Mouse (Mus musculus) Patski (cell line): ENCODE results near the gene Fyn. TPM values are rescaled to one million over a fixed set of nuclear protein-coding genes. Genes with fewer than 3 reads are reported as not detected.

ENCODE experiments used
- ATAC-seq: fragments of 100-300 bp; one replicate; pipeline ENCODE4 v1.8.0; 2021
- CTCF ChIA-PET: fragments of 350-600 bp; sonication (Branson Sonifier 250); formaldehyde crosslinking; loops from one replicate; lab custom pipeline; 2022; ENCODE audit warnings: inconsistent platforms; lab: Charles Lee
- POLR2A ChIA-PET: fragments of 350-600 bp; sonication (Branson Sonifier 250); formaldehyde crosslinking; loops from one replicate; lab custom pipeline; 2022; ENCODE audit warnings: antibody characterized with exemption, inconsistent platforms; lab: Charles Lee
- DNase-seq: peaks from one replicate; pipeline ENCODE4 v3.0.0-alpha.2; 2011; ENCODE audit warnings: low read depth, low spot score
- H3K27me3 ChIP-seq: fragments of 371-371 bp; one replicate; pipeline ENCODE4 v1.5.1; 2021
- CTCF ChIP-seq: fragments of 100-300 bp; IDR thresholded peaks from one replicate; pipeline ENCODE4 v1.5.1; 2021
- in situ Hi-C: fragments of 300-500 bp; cut with MboI; formaldehyde crosslinking; loops from 3 replicates; pipeline ENCODE4 v1.11.1; 2018; ENCODE audit warnings: low pct_unique_long_range_greater_than_20kb, mixed read lengths
- polyA plus RNA-seq: library from polyadenylated mRNA; unstranded; gene quantifications from one replicate; pipeline ENCODE4 v1.2.3, GENCODE M21; 2021

Gene Fyn
- polyA plus RNA-seq, 1 experiment from 2014 or later, result 64.4 TPM

DNA sequence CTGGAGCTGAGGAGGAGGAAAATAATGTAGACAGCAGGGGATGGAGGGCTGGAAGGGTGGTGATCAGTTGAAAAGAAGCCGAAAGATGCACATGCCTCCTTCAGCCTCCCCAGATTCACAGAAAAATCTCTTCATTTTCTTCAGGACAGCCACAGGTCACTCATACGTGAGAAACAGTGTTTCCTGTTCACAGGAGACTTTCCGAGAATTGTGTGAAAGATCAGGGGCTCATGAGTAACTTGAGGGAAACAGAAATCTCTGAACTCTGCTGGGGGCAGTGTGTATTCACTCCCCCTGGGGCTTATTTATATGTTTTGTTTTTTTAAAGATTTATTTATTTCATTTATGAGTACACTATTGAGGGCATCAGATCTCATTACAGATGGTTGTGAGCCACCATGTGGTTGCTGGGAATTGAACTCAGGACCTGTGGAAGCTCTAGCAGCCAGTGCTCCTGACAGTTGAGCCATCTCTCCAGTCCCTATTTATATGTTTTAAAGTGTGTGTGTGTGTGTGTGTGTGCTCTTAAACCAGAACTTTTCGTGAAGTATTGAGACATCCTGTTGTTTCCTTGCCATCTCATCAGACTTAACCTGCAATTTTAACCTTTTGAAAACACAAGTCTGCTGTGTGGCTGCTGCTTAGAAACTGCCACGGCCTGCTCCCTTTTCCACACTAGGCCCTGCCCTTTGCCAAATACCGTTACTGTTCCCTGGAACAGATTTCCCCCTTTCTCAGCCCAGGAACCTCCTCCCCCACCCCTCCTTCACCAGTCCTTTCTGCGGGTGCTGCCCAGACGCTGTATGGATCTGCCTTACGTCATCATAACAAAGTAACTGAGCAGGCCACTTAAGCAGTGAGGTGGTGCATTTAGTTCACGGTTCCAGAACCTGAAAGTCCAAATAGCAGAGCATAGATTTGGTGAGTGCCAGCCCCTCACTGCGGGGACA is 118.1 kb downstream of the Fyn start:
- no peak for ATAC-seq
- in situ Hi-C loops, result no loop called here
- no peaks in the 10 kb centered on the region for H3K27me3 ChIP-seq
- ChIA-PET POLR2A (no interaction called here), CTCF (no interaction called here)
- no peak for TF ChIP-seq CTCF
- no peak for DNase-seq

DNA sequence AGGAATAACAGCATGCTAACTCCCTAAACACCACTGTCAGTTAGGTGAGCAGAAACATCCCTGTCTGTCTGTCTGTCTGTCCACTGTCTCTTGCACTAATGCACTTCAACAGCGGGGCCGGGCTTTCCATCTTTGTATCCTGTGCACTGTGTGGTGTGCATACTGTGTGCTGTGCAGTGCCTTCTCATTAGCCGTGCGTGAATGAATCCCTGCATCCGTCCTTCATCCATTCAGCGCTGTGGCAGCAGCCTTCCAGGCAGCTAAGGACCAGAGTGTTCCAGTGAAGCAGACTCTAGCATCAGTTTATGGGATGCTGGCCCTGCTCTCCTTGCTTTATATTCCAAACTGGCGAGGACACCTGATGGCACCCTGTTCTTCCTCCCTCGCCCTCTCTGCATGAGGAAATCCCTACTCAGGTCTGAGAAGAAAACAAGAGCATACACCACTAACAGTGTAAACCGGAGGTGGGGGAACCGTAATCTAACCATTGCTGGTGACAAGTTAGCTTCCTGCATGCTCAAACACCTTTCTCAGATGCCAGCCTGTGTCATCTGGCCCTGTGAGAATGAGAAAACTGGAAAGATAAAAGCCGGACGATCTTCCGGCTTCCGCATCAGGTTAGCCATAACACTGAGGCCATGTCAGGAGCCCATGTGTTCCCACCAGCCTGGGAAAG is 119.2 kb downstream of the Fyn start:
- H3K27me3 ChIP-seq, result no peaks in the 10 kb centered on the region
- ChIA-PET POLR2A (no interaction called here), CTCF (interaction anchor here (1.0 to 1.4 kb wide), 3 partner anchors 10 to 318 kb away, joined by 3 read pairs; no protein-coding TSS in a partner anchor)
- in situ Hi-C loops, result no loop called here
- DNase-seq (no peak), ATAC-seq (no peak)
- no peak for TF ChIP-seq CTCF

DNA sequence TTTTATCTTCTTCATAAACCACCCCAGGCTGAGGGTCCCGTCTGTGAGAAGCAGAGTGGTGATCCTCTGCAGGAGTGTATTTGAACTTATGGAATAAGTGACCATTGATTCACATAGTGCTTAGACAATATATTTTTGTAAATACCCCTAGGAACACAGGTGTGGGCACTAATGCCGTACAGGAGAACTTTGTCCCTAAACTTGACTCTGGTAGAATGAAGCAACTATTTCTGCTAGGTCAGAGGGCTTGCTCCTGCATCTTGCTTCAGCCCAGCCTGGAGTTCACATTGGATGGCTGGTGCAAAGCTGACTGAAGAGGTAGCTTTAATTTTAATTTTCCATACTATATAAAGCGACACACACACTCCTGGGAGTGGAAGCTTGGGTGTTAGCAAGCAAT is 119.9 kb downstream of the Fyn start:
- ATAC-seq, result no peak
- in situ Hi-C loops, result no loop called here
- H3K27me3 ChIP-seq, result no peaks in the 10 kb centered on the region
- ChIA-PET CTCF (interaction anchor here (1.0 to 1.4 kb wide), 3 partner anchors 10 to 319 kb away, joined by 3 read pairs; no protein-coding TSS in a partner anchor), POLR2A (no interaction called here)
- DNase-seq, result no peak
- no peak for TF ChIP-seq CTCF

- H3K27me3 ChIP-seq, result no peaks in the 10 kb centered on the region
- DNase-seq (no peak), ATAC-seq (no peak)
- CTCF ChIA-PET, result interaction anchor here (1.0 to 1.4 kb wide), 2 partner anchors 19 to 319 kb away, joined by 3 read pairs; no protein-coding TSS in a partner anchor
- no peak for TF ChIP-seq CTCF
- POLR2A ChIA-PET, result no interaction called here
- in situ Hi-C loops, result no loop called here
These were observed 120.3 kb downstream of the Fyn start for GRCm38 (mm10) chr10:39488956-39489355.

DNA sequence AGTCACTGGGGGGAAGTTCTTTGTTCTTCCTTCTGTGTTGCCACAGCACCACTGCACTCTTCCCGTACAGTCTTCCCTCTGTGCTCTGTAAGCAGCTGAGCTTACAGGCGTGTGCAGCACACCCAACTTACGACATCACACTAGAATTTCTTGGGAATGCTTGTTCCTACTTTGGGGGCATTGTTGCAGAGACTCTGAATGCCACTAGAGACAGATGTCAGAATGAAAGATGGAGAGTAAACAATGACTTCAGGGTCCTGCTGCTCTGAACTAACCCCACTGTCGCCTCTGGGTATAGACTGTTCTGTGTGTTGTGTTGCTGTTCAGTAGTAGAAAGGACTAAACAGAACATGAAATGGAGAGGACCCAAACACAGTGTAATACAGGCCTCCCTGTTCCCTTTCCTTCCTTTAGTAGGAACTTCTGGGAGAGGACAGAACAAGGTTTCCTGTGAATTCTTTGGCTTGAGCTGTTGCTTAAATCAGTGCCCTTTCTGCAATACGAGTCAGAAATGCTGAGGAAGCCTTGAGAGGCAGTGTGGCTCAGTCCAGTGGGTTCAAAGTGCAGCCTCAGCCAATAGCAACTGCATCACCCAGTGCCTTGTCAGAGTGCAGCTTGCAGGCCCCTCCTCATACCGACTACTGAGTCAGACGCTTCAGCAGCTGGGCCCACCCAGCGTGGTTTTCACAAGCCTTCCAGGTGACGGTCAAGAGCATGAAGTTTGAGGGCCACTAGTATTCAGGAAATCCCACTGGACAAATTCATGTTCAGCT is 121.9 kb downstream of the Fyn start:
- DNase-seq (no peak), ATAC-seq (no peak)
- ChIA-PET POLR2A (no interaction called here), CTCF (no interaction called here)
- no peaks in the 10 kb centered on the region for H3K27me3 ChIP-seq
- TF ChIP-seq CTCF, result no peak
- in situ Hi-C loops, result no loop called here

DNA sequence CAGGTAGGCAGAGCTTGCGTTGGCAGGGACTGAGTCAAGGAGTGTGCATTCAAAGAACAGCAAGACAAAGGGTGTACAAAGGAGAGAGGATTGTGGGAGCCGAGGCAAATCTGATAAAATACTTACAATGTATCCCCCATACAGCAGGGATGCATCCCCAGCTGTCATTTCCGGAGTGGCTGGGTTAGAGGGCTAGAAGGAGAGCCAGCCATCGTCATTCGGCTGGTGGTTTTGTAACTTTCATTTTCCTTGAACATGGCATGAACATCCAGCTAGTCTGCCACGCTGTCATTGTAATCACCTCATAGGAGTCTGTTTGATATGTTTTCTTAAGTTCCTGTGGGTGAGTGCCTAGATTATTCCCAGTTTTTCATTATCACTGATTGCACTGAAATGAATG is 123.5 kb downstream of the Fyn start:
- ChIA-PET CTCF (no interaction called here), POLR2A (no interaction called here)
- H3K27me3 ChIP-seq, result no peaks in the 10 kb centered on the region
- DNase-seq (no peak), ATAC-seq (no peak)
- no peak for TF ChIP-seq CTCF
- in situ Hi-C loops, result no loop called here

GRCm38 (mm10) chr10:39493007-39493406 is 124.4 kb downstream of the Fyn start:
- POLR2A ChIA-PET, result no interaction called here
- H3K27me3 ChIP-seq, result no peaks in the 10 kb centered on the region
- CTCF ChIA-PET, result interaction anchor here (0.8 kb wide), 1 partner anchor 11 kb away, joined by 3 read pairs; no protein-coding TSS in a partner anchor
- in situ Hi-C loops, result no loop called here
- ATAC-seq, result no peak
- DNase-seq, result no peak
- no peak for TF ChIP-seq CTCF

- no peak for DNase-seq
- in situ Hi-C loops, result no loop called here
- ChIA-PET CTCF (interaction anchor here (1.2 to 2.0 kb wide), 2 partner anchors 14 to 22 kb away, joined by 4 to 5 read pairs; no protein-coding TSS in a partner anchor), POLR2A (no interaction called here)
- TF ChIP-seq CTCF, result no peak
- H3K27me3 ChIP-seq, result no peaks in the 10 kb centered on the region
- ATAC-seq, result no peak
These were observed 130.0 kb downstream of the Fyn start for GRCm38 (mm10) chr10:39498641-39499040.

DNA sequence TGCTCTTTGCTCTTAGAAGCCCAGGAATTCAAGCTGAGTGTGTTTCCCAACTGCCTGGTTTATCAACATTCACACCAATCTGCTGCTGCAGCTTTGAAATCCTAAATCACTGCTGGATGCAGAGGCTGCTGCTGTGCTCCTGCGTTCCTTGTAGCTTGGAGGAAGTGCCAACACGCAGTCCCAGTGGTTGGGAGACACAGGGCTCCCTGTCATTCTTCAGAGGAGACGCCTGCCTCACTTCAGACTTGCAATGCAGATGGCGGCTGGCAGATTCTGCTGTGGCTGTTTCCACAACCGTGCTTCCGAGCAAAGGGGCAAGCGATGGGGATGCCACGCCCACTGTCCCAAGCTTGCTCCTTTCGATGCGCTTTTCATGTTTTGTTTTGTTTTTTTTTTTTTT is 132.9 kb downstream of the Fyn start:
- TF ChIP-seq CTCF, result no peak
- in situ Hi-C loops, result no loop called here
- DNase-seq, result no peak
- no peak for ATAC-seq
- no peaks in the 10 kb centered on the region for H3K27me3 ChIP-seq
- CTCF ChIA-PET, result no interaction called here
- POLR2A ChIA-PET, result no interaction called here

DNA sequence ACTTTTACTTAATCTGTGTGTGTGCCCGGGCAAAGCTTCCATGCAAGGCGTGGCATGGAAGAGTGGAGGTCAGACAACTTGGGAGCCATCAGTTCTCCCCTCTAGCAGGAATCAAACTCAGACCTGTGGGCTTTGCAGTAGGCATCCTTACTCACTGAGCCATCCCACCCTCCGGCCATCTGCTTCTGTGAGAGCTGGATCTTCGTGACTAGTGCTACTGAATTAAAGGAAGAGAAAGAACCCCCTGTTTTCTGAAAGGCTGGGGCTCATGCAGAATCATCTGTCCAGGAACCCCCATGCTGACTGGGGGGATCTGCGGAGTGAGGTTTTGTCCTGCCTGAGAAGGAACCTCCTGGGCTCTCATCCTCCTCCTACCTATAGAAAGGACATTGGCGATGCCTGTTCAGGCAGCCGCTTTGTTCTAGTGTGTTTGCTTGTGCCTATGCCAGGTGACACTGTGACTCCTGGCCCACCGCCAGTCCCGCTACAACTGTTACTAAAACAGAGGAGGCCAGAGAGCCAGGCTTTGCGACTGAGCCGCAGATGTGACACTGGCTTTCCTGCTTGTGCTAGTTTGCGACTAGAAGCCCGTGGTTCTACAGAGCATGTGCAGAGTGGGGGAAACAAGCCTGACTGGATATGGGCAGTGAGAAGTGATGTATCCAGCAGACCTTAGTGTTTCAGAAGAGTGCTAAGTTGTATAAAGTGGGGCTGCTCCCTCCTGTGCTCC is 133.5 kb downstream of the Fyn start:
- no peaks in the 10 kb centered on the region for H3K27me3 ChIP-seq
- ATAC-seq (no peak), DNase-seq (no peak)
- ChIA-PET CTCF (no interaction called here), POLR2A (no interaction called here)
- TF ChIP-seq CTCF, result no peak
- in situ Hi-C loops, result no loop called here
